Mouse (Mus musculus): ENCODE results near the gene Nup62cl.

DNA sequence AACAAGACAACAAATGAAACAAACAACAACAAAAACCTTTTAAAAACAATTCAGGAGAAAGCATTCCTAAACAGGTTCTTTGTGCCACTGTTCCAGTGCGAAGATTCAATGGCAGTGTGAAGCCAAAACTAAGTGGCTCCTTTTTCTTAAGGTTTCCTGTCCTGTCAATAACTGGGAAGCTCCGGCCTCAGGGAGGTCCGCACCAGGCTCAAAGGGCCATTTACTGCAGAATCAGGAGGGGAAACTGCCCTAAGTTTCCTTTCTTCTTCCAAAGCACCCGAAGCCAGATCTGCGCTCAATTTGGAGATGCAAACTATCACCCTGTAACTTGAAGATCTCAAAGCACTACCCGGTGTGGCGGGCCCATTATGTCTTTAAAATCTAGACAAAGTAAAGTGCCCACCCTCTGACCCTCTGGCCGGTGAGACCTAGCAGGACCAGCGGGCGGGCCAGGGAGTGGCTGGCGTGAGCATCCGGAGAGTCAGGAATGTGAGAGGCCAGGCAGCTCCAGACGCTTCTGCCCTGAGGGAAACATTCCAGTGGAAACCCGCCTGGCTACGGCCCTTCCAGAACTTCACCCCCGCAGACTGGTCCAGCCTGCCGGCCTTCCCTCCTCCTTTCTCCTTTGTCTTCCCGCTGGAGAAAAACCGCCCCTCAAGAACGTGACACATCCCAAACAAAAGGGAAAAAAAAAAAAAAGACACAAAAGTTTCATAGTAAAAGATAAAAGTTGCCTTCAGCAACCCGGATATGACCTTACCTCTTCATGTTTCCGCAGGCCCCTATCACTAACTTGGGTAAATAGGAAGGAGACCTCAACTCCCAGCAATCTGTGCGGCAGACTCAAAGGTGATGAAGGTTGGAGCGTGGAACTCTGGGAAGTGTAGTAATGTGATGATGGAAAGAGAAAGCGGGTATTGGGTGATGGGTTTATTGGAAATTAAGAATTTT, 64.5 kb downstream of the Nup62cl start, which contains the start of gene Rbm41:
- TF ChIP-seq GATA1 (IDR thresholded peaks at IDR 0.05; ENCODE audit: borderline replicate concordance, low read length), result no peak
- TF ChIP-seq FLI1 (IDR thresholded peaks at IDR 0.05; ENCODE audit: low read length), result no peak

Data from megakaryocyte, embryonic 14.5 days (primary cell).